Mouse (Mus musculus): ENCODE measurements around the gene Olfr920. TPM values are rescaled to one million over a fixed set of nuclear protein-coding genes. Genes with fewer than 3 reads are reported as not detected.

Olfr920 gene
- total RNA-seq (2022) = under 1 TPM; 0.23 to 0.83 (median 0.51) TPM

DNA sequence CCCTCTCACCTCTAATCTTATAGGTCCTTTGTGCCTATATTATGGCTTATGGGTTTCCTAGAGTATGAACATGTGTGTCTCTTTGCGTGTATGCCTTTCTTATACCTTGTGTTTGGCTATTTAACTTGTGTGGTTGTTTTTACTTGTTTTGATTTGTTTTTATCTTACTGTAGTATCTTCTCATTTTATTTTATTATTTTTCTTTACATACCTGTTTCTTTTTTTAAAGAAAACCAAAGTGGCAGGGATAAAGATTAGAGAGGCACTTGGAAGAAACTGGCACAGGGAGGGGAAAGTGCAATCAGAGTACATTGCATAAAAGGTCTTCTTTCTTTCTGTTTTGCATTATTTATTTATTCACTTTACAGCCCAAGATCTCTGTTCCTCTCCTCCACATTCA is at the start of gene Olfr920:
Olfr920 (plus strand) TSS at position 301 of the 400 bp plus-strand sequence.
- no peak for DNase-seq

- DNase-seq = peak; percentile 3
These were observed 34.0 kb upstream of the Olfr920 start, which contains the start of gene Vwa5a for GRCm38 (mm10) chr9:38718102-38718501. TSS of gene Vwa5a (plus strand) at chr9:38718268.

- peak; percentile 8 for DNase-seq
These were observed 33.1 kb upstream of the Olfr920 start for GRCm38 (mm10) chr9:38718927-38719441.

- DNase-seq = no peak
These were observed 28.1 kb upstream of the Olfr920 start for GRCm38 (mm10) chr9:38724044-38724443.

GRCm38 (mm10) chr9:38728218-38728617 is 23.9 kb upstream of the Olfr920 start:
- no peak for DNase-seq

GRCm38 (mm10) chr9:38741408-38741807 is 10.7 kb upstream of the Olfr920 start:
- no peak for DNase-seq

DNA sequence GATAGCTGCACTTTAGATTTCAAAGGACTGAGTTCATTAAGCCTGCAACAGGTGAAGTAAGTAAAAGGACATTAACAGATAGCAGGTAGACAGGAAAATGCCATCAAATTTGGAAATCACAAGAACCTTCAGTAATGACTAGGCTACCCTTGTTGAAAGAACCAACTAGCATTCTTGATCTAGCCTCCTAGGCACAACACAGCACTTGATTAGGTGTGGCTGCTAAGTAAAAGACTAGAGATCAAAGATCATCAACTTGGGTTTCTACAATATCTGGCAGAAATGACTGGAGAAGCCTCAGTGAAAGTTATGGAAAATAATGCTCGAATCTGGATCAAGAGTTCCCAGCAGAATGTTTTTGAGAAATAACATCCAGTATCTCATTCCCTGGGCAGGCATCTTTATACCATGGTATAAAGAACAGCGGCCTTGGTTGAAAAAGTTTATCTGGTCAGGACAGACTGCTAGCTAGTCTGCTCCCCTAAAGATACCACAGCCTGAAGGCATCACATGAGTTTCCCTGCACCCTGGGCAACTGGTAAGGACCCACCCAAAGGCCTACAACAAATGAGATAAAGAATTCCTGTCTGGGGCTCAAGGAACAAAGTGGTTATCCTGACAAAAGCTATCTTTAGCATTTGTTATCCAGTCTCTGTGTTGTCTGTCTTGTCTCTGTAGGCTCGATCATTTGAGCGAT is 7.3 kb upstream of the Olfr920 start:
- no peak for DNase-seq

- DNase-seq = no peak
These were observed 20.7 kb downstream of the Olfr920 start, which contains the start of gene Olfr921 for GRCm38 (mm10) chr9:38772768-38773167. TSS of gene Olfr921 (plus strand) at chr9:38773068.

DNA sequence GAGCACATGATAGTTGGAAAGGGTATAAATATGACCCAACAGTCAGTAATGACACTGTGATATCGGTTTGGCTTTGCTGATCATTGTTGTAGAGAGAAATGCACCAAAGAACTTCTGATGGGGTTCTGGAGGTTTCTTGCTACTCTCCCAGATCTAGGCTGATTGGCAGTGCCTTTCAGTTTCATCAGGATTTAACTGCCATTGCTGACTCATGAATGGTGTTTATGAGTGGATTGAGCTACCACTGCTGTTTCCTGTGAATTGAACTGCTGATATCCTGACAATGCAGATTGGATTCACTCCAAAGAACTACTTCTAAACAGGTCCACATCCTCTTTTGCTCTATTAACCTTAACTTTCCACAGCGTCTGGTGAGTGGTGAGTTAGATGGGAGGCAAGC is 40.6 kb downstream of the Olfr920 start:
- DNase-seq = no peak

GRCm38 (mm10) chr9:38805696-38806095 is 53.6 kb downstream of the Olfr920 start:
- DNase-seq = no peak

Other genes with a start within 250 kb of the Olfr920 start
- gene Olfr911-ps1, start 230.7 kb upstream of the Olfr920 start, total RNA-seq (2022) = not detected
- not detected for gene Olfr910, start 214.4 kb upstream of the Olfr920 start, total RNA-seq (2022)
- gene Olfr912, start 172.1 kb upstream of the Olfr920 start, total RNA-seq (2022) = not detected
- gene Olfr913, start 159.5 kb upstream of the Olfr920 start, total RNA-seq (2022) = not detected
- gene Olfr914, start 147.2 kb upstream of the Olfr920 start, total RNA-seq (2022) = not detected
- gene Olfr916, start 92.4 kb upstream of the Olfr920 start, total RNA-seq (2022) = not detected
- gene Olfr917, start 86.5 kb upstream of the Olfr920 start, total RNA-seq (2022) = not detected
- not detected for gene Olfr918, start 77.7 kb upstream of the Olfr920 start, total RNA-seq (2022)
- gene Olfr919, start 48.6 kb upstream of the Olfr920 start, total RNA-seq (2022) = not detected
- gene Vwa5a, start 34.0 kb upstream of the Olfr920 start, total RNA-seq (2022) = 10 to 100 TPM; 50.5 to 75.2 (median 60.9) TPM
- under 1 TPM in 1 of 4 experiments, not detected in 3; 0.05 TPM for gene Olfr921, start 20.8 kb downstream of the Olfr920 start, total RNA-seq (2022)
- gene Olfr922, start 62.3 kb downstream of the Olfr920 start, total RNA-seq (2022) = not detected
- gene Olfr923, start 74.2 kb downstream of the Olfr920 start, total RNA-seq (2022) = not detected
- not detected for gene Olfr924, start 92.2 kb downstream of the Olfr920 start, total RNA-seq (2022)
- not detected for gene Olfr26, start 102.8 kb downstream of the Olfr920 start, total RNA-seq (2022)
- not detected for gene Olfr926, start 124.8 kb downstream of the Olfr920 start, total RNA-seq (2022)
- not detected for gene Olfr930, start 177.5 kb downstream of the Olfr920 start, total RNA-seq (2022)
- gene Olfr933, start 220.0 kb downstream of the Olfr920 start, total RNA-seq (2022) = not detected
- not detected for gene Olfr934, start 236.0 kb downstream of the Olfr920 start, total RNA-seq (2022)
- not detected for gene Olfr935, start 247.4 kb downstream of the Olfr920 start, total RNA-seq (2022)

Data from adrenal gland, adult 8-10 months (tissue).